Mouse (Mus musculus) embryonic facial prominence, embryonic 10.5 days (tissue): ENCODE data around the gene Hibch. TPM values are rescaled to one million over a fixed set of nuclear protein-coding genes. Genes with fewer than 3 reads are reported as not detected.
A peak's percentile ranks its signal among the peaks of the same experiment; 100 is the strongest.

Source experiments
- DNase-seq: peaks from one replicate; pipeline ENCODE4 v3.0.0-alpha.2; 2017; ENCODE audit warnings: low spot score
- H3K27ac ChIP-seq: fragments of 300-500 bp; sonication (generic); replicated peaks from 2 replicates; pipeline ENCODE4 v1.5.1; 2016; ENCODE audit warnings: mild to moderate bottlenecking
- H3K27me3 ChIP-seq: fragments of 300-500 bp; sonication (generic); replicated peaks from 2 replicates; pipeline ENCODE4 v1.6.1; 2016; ENCODE audit warnings: low read depth, mild to moderate bottlenecking; ENCODE audit not compliant: poor library complexity, severe bottlenecking
- H3K36me3 ChIP-seq: fragments of 300-500 bp; sonication (generic); replicated peaks from 2 replicates; pipeline ENCODE4 v1.6.1; 2016; ENCODE audit warnings: mild to moderate bottlenecking, moderate library complexity
- H3K4me1 ChIP-seq: fragments of 300-500 bp; sonication (generic); 2 replicates; pipeline ENCODE4 v1.6.1; 2016
- H3K4me3 ChIP-seq: fragments of 300-500 bp; sonication (generic); 2 replicates; pipeline ENCODE4 v1.5.1; 2016; ENCODE audit warnings: mild to moderate bottlenecking, moderate library complexity
- H3K9me3 ChIP-seq: fragments of 300-500 bp; sonication (generic); 2 replicates; pipeline ENCODE4 v1.6.1; 2016; ENCODE audit warnings: mild to moderate bottlenecking
- WGBS: fragments of 180-500 bp; shearing (Covaris S2); methylation state at CpG from one replicate; pipeline ENCODE4 v1.1.7; 2016; 5-methylcytosine and 5-hydroxymethylcytosine counted together
- polyA plus RNA-seq: library from polyadenylated mRNA; unstranded; fragments of >200 nt; fragmentation: Nextera tagmentation; extraction: Ambion mirVana; gene quantifications from 2 replicates; pipeline ENCODE4 v1.2.1, GENCODE M21; 2016

The Hibch gene
- polyA plus RNA-seq = 22.5 and 22.7 TPM in 2 replicates

DNA sequence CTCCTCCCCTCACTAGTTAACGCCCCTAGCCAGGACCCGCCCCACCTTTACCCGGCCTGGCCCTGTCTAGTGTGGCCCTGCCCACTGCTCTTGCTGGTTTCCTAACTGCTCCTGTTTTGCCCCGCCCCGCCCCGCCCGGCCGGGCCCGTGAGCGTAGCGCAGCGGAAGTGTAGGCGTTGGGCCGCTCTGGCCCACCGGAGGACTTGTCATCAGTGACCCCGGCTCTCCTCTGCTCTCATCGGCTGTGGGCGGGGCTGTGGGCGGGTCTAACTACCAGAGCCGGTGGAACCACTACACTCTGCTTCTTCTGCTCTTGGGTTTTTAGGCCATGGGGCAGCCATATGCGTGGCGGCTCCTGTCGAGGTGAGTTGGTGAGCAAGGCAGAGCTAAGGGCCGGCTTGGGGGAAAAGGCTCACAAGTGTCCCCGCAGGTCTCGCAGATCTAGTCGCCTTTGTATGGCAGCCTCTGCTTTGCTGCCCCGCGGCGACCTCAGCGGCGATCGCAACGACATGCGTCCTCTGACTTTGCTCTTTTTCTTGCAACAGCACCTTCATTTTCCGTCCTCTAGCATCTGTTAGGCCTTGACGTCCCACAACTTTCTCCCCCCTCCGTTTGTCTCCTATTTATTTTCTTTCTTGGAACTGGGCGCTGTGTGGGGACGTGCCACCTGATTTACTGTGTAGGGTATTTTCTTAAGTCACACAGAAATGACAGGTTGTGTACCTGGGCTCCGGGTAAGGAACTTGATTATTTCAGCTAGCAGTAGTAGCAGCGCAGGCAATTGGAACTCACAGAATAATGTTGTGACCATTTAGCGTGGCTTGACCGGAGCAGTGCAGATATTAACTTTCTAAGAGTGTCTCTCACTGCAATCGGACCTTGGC lies at the start of gene Hibch:
Hibch (plus strand) TSS at position 148 of the 884 bp plus-strand sequence.
- no peaks in the 10 kb centered on the region for H3K27me3 ChIP-seq
- H3K4me3 ChIP-seq = peak within 1 kb of the TSS; percentile 66
- peak; percentile 99 for DNase-seq
- WGBS = 4% methylated on average over 45 of the region's 45 CpGs
- peaks cover 13% of the 10 kb centered on the region for H3K4me1 ChIP-seq
- no peaks in the 10 kb centered on the region for H3K9me3 ChIP-seq
- no peaks in the 10 kb centered on the region for H3K36me3 ChIP-seq
- peak within 1 kb of the TSS; percentile 88 for H3K27ac ChIP-seq

DNA sequence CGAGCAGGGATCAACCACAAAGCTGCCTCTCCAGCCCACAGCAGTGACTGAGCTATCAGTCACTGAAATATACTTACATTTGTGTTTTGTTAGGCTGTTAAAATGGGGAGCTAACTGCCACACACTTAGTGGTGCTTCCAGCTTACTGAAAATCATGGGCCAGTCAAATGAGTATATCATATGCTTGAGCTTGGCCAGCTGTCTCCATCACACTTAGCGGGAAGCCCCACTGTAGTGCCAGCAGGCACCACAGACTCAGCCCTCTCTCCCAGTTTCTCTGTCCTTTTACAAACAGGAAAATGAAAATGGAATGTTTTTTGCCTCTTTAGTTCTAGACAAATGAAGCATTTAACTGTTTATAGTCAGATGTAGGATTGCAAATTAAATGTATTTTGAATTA lies 48.8 kb upstream of the Hibch start:
- Histone ChIP-seq H3K4me1 (no peaks in the 10 kb centered on the region), H3K36me3 (peaks cover 13% of the 10 kb centered on the region), H3K9me3 (no peaks in the 10 kb centered on the region), H3K27ac (no peak overlapping the region), H3K27me3 (no peaks in the 10 kb centered on the region), H3K4me3 (no peak overlapping the region)
- no peak for DNase-seq
- WGBS = 93% methylated on average over 2 of the region's 2 CpGs

DNA sequence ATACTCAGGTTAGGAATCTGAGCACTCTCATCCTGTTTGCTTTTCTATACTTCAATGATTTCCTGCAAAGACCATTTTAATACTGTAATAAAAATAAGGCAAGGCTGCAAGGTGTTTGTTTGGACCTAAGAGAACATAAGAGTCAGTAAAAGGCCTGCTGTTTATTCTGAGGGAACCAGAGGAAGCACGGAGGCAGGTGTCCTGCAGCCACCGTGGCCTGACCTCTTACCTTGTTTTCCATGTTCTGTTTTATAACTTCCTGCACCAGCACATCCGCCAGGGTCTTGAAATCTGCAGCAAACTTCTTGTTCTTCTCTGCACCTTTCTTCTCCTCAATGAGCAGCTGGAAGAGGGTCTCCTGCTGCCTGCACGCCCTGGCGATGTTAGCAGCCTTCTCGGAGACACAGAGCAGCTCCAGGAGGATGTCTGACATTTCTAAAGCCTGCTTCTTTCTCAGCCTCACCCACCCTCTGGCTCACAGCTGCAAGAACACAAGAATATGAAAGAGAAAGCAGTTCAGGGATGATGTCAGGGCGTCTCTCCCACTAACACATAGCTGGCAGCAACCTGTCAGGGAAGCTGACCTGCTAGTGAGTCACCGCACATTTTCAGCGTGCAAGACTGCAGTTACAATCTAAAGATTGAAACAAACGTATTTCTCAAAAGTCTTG lies 45.5 kb upstream of the Hibch start:
- WGBS = 84% methylated on average over 10 of the region's 10 CpGs
- H3K36me3 ChIP-seq = peaks cover 6% of the 10 kb centered on the region
- no peak overlapping the region for H3K27ac ChIP-seq
- no peaks in the 10 kb centered on the region for H3K4me1 ChIP-seq
- H3K4me3 ChIP-seq = no peak overlapping the region
- H3K9me3 ChIP-seq = no peaks in the 10 kb centered on the region
- no peaks in the 10 kb centered on the region for H3K27me3 ChIP-seq
- DNase-seq = no peak

DNA sequence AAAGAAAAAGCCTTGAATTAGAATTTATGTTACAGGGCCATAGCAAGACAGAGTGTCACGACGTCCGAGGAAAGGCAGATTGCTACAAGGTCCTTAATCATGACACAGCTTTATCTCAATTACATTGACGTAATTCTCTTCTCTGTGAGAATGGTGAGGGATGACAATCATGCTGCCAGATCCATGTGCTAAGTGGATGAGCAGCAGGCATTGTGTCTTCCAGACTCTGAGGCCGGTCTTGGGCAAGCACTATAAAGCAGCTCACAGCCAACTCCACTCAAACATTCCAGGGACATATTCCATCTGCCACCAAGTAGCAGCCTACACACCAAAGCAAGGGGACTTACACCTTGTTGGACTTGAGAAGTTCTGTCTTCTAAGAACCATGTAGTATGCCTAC lies 45.0 kb upstream of the Hibch start:
- no peaks in the 10 kb centered on the region for H3K27me3 ChIP-seq
- 91% methylated on average over 5 of the region's 5 CpGs for WGBS
- no peak overlapping the region for H3K4me3 ChIP-seq
- H3K4me1 ChIP-seq = no peaks in the 10 kb centered on the region
- DNase-seq = no peak
- peaks cover under 1% of the 10 kb centered on the region; the same call in 1 of the 2 replicates for H3K36me3 ChIP-seq
- H3K9me3 ChIP-seq = no peaks in the 10 kb centered on the region
- H3K27ac ChIP-seq = no peak overlapping the region

DNA sequence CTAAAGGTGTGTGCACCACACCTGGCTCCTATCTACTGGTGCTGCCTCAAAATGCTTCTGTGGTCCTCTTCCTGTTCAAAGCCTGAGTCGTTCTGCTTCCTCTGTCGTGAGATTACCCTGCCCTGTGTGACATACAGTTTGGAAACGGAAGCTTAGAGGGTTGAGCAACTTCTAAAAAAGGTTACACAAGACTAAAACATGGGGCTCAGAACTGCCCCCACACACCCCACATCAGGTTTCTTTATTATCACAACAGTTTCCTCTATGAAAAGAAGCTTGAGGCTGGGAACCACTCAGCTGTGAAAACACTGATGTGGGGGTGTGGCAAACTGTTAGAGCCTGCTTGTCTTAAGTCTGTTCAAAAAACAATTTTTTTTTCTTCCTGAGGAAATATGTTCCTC lies 44.4 kb upstream of the Hibch start:
- Histone ChIP-seq H3K27me3 (no peaks in the 10 kb centered on the region), H3K4me1 (no peaks in the 10 kb centered on the region), H3K4me3 (no peak overlapping the region), H3K9me3 (no peaks in the 10 kb centered on the region), H3K27ac (no peak overlapping the region), H3K36me3 (no peaks in the 10 kb centered on the region; the same call in 1 of the 2 replicates)
- DNase-seq = no peak
- 83% methylated on average over 3 of the region's 3 CpGs for WGBS

DNA sequence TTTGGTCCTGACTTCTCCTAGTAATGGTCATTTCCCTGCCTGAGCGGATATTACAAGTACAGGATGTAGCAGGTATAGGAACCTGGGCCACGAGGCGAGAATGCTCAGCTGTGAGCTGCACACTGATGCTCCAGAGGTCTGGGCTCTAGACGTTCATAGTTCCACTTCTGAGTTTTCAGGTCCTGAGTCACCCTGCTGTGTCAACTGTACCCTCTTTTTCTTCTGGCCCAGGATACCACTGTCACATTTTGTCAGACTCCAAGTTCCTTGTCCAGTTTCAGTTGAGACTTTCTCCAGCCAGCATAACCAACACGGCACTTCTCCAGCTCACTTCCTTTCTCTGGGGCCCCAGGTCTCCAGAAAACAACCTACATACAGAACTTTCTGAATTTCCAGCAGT lies 43.1 kb upstream of the Hibch start:
- WGBS = 89% methylated on average over 5 of the region's 5 CpGs
- Histone ChIP-seq H3K27me3 (no peaks in the 10 kb centered on the region), H3K36me3 (no peaks in the 10 kb centered on the region), H3K4me3 (no peak overlapping the region), H3K27ac (no peak overlapping the region), H3K9me3 (no peaks in the 10 kb centered on the region), H3K4me1 (no peaks in the 10 kb centered on the region)
- no peak for DNase-seq

DNA sequence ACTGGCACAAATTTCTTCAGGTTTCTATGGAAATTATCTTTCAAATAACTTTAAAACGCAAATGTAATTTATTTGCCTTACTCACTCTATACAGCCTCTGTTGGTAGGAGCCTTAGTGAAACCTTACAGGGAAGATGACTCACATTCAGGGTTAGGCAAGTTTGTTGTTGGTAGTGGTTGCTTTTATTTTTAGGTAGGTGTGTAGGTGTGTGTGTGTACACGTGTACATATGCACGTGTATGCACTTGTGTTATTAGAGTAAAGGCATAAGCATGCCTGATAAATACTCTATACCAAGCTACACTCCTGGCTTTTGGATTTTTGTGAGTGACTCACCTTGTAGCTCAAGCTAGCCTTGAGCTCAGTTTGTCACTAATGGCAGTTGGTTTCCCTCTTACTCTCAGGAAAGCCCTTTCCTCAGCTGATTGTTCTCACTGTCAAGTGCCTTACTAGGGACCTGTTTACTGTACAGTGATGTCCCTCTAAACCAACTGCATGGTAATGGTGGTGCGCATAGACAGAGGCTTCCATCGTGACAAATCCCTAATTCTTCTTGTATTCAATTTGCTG lies 42.2 kb upstream of the Hibch start:
- Histone ChIP-seq H3K27ac (no peak overlapping the region), H3K4me1 (no peaks in the 10 kb centered on the region), H3K4me3 (no peak overlapping the region), H3K9me3 (no peaks in the 10 kb centered on the region), H3K36me3 (no peaks in the 10 kb centered on the region), H3K27me3 (no peaks in the 10 kb centered on the region)
- no peak for DNase-seq
- 93% methylated on average over 5 of the region's 5 CpGs for WGBS

DNA sequence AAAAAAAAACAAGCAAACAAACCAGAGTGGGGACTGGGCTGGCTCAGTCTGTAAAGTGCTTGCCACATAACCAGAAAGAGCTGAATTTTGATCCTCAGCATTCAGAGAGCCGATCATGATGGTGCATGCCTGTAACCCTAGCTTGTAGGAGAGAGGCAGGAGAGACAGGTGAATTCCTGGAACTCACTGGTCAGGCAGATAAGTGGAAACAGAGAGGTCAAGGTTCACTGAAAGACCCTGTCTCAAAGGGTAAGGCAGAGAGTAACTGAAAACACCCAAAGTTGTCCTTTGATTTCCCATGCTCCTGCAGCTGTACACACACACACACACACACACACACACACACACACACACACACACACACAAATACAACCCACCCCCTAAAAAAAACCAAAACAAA lies 39.7 kb upstream of the Hibch start:
- Histone ChIP-seq H3K36me3 (no peaks in the 10 kb centered on the region; the same call in 1 of the 2 replicates), H3K4me3 (no peak overlapping the region)
- WGBS = 60% methylated on average over 1 of the region's 1 CpGs

DNA sequence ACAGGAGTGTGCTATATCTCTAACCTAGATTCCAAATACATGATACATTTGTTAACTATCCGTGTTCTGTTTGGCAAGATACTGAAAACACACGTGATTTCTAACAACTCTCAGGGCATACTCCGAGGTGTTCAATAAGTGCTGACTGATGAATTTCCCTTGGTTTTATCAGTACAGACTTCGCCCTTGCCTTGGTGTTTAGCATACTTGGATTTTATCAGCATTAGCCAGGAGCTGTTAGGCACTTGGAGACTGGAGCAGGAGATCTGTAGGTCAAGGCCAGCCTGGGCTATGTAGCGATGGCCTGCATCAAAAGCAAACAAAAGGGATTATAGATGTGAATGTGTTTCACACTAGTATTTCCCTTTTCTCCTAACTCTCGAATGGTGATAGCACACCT lies 36.3 kb upstream of the Hibch start:
- DNase-seq = no peak
- WGBS = 90% methylated on average over 6 of the region's 6 CpGs
- no peaks in the 10 kb centered on the region for H3K4me1 ChIP-seq
- H3K27me3 ChIP-seq = no peaks in the 10 kb centered on the region
- H3K36me3 ChIP-seq = no peaks in the 10 kb centered on the region; the same call in 1 of the 2 replicates
- H3K9me3 ChIP-seq = no peaks in the 10 kb centered on the region
- no peak overlapping the region for H3K4me3 ChIP-seq
- no peak overlapping the region for H3K27ac ChIP-seq

More for the DNA sequence above, 39.7 kb upstream of the Hibch start:
- H3K27me3 ChIP-seq = no peaks in the 10 kb centered on the region
- no peaks in the 10 kb centered on the region for H3K4me1 ChIP-seq
- no peak overlapping the region for H3K27ac ChIP-seq
- H3K9me3 ChIP-seq = no peaks in the 10 kb centered on the region
- no peak for DNase-seq

DNA sequence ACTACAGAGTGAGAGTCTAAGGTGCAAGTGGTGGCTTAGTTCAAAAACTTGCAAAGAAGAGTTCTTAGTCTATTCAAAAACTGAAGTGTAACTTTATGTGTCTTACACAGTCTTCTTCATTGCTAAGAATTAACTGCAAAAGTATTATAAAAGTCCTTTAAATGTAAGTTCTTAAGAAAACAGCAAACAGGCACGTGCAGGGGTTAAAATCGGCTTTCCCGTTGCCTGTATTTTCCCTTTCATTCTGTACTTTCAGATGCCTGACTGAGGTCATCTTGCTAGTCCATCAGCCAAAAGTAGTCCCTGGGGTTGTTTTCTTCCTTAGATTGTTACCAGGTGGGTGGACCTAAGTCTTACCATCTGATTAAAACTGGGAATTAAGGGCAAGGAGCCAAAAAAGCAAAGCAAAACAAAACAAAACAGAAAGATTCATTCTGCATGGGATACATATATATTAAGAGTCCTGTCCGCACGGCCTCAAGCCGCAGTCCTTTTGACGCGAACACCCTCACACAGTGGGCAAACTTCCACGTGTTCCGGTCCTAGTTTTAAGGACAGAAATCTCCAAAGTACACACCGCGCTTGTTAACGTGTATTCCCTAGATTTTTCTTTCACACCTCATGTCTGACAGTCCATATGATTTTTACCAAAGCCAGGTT lies 28.4 kb upstream of the Hibch start:
- Histone ChIP-seq H3K27me3 (no peaks in the 10 kb centered on the region), H3K36me3 (no peaks in the 10 kb centered on the region), H3K27ac (no peak overlapping the region), H3K9me3 (no peaks in the 10 kb centered on the region), H3K4me3 (peak overlapping the region; percentile 74), H3K4me1 (peaks cover 26% of the 10 kb centered on the region)
- WGBS = 50% methylated on average over 13 of the region's 13 CpGs
- DNase-seq = no peak

DNA sequence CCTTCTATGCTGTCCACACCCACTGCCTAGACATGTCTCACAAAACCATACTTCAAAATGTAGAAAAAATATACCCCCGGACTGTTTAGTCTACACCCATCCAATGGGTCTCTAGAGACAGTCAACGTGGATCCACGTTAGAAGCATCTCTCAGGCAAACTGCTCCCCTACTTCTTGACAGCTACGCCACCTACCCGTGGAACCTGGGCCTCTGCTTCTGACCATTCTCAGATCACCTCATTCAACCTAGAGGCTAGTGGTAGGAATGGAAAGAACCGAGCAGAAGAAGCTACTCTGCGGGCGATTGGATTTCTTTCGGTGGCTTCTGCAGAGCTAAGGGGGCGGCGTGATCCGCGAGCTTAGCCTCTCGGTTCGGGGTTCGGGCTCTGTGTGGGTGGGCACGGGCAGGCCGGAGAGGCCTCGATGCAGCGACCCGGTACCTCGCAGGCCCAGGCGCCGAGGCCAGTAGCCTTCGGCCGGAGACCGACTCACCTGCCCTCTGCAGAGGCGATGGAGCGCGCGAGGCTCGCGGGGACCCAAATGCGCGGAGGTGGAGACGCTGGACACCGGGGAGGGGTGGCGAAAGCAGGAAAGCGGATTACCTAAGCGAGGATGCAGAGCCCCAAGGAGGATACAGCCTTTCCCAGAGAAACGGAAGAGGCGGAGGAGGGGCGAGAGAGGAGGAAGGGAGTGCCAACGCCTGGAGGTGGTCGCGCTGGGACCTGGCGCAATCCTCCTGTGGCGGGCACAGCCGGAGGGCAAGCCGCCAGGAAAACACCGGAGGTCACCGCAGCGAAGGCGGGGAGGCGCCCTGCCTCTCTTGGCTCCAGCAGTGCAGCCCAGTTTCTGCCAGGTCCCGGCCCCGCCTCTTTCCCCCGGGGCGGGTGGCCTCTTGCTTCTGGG lies 27.6 kb upstream of the Hibch start, which contains the start of gene Inpp1:
Inpp1 (minus strand) TSS at position 779 of the 903 bp plus-strand sequence.
- no peaks in the 10 kb centered on the region for H3K36me3 ChIP-seq
- H3K4me3 ChIP-seq = peak within 1 kb of the TSS; percentile 74
- DNase-seq = peak; percentile 80
- no peaks in the 10 kb centered on the region for H3K27me3 ChIP-seq
- under 1% methylated on average over 59 of the region's 59 CpGs for WGBS
- H3K27ac ChIP-seq = peak within 1 kb of the TSS; percentile 88
- H3K9me3 ChIP-seq = no peaks in the 10 kb centered on the region
- H3K4me1 ChIP-seq = peaks cover 26% of the 10 kb centered on the region
